Mouse (Mus musculus): Measurements from ENCODE around the gene Gm3159. TPM values are rescaled to one million over a fixed set of nuclear protein-coding genes. Genes with fewer than 3 reads are reported as not detected.

Gm3159 gene
- not detected for polyA plus RNA-seq (2014; fragmentation: Illumina TruSeq; extraction: RNeasy Lipid Tissue Mini Kit (QIAGEN cat#74804); ENCODE audit: low read depth, low replicate concordance)

GRCm38 (mm10) chr14:4397226-4397625, at the start of gene Gm3159:
Gene Gm3159 (plus strand): TSS chr14:4397526.

GRCm38 (mm10) chr14:4414965-4415835, 17.9 kb downstream of the Gm3159 start, which contains the start of gene Gm3164:
Gene Gm3164 (plus strand): TSS chr14:4415448.

GRCm38 (mm10) chr14:4430692-4431091, 33.4 kb downstream of the Gm3159 start, which contains the start of gene Gm3173:
Gene Gm3173 (plus strand): TSS chr14:4430992.

Other genes starting within 250 kb of the Gm3159 start
- not detected for gene Gm3127, start 232.5 kb upstream of the Gm3159 start, polyA plus RNA-seq (2014; fragmentation: Illumina TruSeq; extraction: RNeasy Lipid Tissue Mini Kit (QIAGEN cat#74804); ENCODE audit: low read depth, low replicate concordance)
- gene Gm2974, start 214.9 kb upstream of the Gm3159 start, polyA plus RNA-seq (2014; fragmentation: Illumina TruSeq; extraction: RNeasy Lipid Tissue Mini Kit (QIAGEN cat#74804); ENCODE audit: low read depth, low replicate concordance), result not detected
- not detected for gene Gm3138, start 147.9 kb upstream of the Gm3159 start, polyA plus RNA-seq (2014; fragmentation: Illumina TruSeq; extraction: RNeasy Lipid Tissue Mini Kit (QIAGEN cat#74804); ENCODE audit: low read depth, low replicate concordance)
- 0.37 TPM for gene Gm3149, start 80.2 kb upstream of the Gm3159 start, polyA plus RNA-seq (2014; fragmentation: Illumina TruSeq; extraction: RNeasy Lipid Tissue Mini Kit (QIAGEN cat#74804); ENCODE audit: low read depth, low replicate concordance)
- gene 2610042L04Rik, start 62.8 kb upstream of the Gm3159 start, polyA plus RNA-seq (2014; fragmentation: Illumina TruSeq; extraction: RNeasy Lipid Tissue Mini Kit (QIAGEN cat#74804); ENCODE audit: low read depth, low replicate concordance), result not detected
- 0.20 TPM for gene Gm3164, start 17.9 kb downstream of the Gm3159 start, polyA plus RNA-seq (2014; fragmentation: Illumina TruSeq; extraction: RNeasy Lipid Tissue Mini Kit (QIAGEN cat#74804); ENCODE audit: low read depth, low replicate concordance)
- not detected for gene Gm3173, start 33.5 kb downstream of the Gm3159 start, polyA plus RNA-seq (2014; fragmentation: Illumina TruSeq; extraction: RNeasy Lipid Tissue Mini Kit (QIAGEN cat#74804); ENCODE audit: low read depth, low replicate concordance)
- not detected for gene Gm3182, start 84.2 kb downstream of the Gm3159 start, polyA plus RNA-seq (2014; fragmentation: Illumina TruSeq; extraction: RNeasy Lipid Tissue Mini Kit (QIAGEN cat#74804); ENCODE audit: low read depth, low replicate concordance)
- gene Gm3047, start 157.9 kb downstream of the Gm3159 start, polyA plus RNA-seq (2014; fragmentation: Illumina TruSeq; extraction: RNeasy Lipid Tissue Mini Kit (QIAGEN cat#74804); ENCODE audit: low read depth, low replicate concordance), result not detected
- 0.72 TPM for gene Gm8159, start 234.8 kb downstream of the Gm3159 start, polyA plus RNA-seq (2014; fragmentation: Illumina TruSeq; extraction: RNeasy Lipid Tissue Mini Kit (QIAGEN cat#74804); ENCODE audit: low read depth, low replicate concordance)

Measured in adipose tissue, adult 10 weeks (tissue).